Mouse (Mus musculus): ENCODE data around the gene Bmf. TPM values are rescaled to one million over a fixed set of nuclear protein-coding genes. Genes with fewer than 3 reads are reported as not detected.

The Bmf gene
- polyA plus RNA-seq, 1 experiment from 2014 or later: 2.8 TPM

DNA sequence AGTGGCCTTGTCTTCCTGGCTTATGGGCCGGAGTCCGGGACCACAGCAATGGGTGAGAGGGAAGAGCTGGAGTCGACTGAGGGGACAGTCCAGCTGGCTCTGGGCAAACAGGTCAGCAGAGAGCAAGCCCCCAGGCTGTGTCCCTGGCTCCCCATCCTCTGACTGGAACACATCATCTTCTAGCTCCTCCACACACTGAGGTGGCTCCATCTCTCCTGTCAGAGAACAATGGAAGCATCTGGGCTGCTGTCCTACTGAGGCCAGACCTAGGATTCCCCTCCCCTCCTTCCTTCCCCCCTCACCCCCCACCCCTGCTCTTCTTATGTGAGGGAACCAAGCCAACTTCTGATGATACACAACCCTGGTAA, 2.7 kb downstream of the Bmf start:
- WGBS: 49% methylated on average over 3 of the region's 3 CpGs

DNA sequence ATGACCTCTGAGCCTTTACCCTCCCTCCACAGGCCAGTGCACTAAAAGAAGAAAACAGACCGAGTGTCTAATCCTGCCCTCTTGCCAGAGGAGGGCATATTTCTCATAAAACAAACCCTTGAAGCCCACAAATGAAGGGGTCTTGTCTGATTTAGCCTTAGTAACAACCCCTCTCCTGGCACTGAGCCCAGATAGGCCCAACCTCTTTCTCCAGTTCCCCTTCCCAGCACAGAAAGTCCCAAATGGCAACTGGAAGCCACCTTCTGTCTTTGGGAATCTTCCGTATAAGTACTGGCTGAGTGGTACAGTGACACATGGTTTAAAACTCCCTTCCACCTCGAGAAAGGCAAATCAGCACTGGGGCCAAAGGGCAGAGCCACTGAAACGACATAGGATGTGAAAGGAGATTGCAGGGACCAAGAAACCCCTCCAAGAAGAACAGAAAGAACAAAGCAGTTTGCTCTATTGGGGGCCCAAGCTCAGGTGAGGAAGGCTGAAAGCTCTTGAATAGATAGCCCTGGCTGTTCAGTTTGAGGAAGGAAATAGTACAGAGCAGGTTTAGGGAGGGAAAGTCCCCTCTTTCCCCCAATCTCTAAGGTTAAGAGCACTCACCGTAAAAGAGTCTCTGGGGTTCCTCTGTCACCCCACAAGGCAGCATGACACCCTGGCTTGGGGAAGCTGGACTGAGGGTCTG, 3.2 kb downstream of the Bmf start:
- WGBS: 28% methylated on average over 5 of the region's 5 CpGs

More for the DNA sequence above, 2.7 kb downstream of the Bmf start:
- DNase-seq (ENCODE audit: low spot score, missing footprints) (no peak), ATAC-seq (ENCODE audit: low FRiP score) (no peak)
- Histone ChIP-seq H3K4me1 (ENCODE audit: control insufficient read depth, insufficient read depth, low read length) (peaks cover 38% of the 10 kb centered on the region), H3K4me2 (no peak overlapping the region), H3K36me3 (ENCODE audit: control insufficient read depth, insufficient read depth, low read length) (no peaks in the 10 kb centered on the region), H3K9me3 (ENCODE audit: control insufficient read depth, low read length) (no peaks in the 10 kb centered on the region), H3K27ac (ENCODE audit: low read depth, low read length) (no peak overlapping the region), H3K4me3 (ENCODE audit: low read depth, low read length) (no peak overlapping the region), H3K27me3 (ENCODE audit: control insufficient read depth, insufficient read depth, low read length) (no peaks in the 10 kb centered on the region), H3K9ac (ENCODE audit: low read length) (no peak overlapping the region)

GRCm38 (mm10) chr2:118545242-118546103, 4.0 kb downstream of the Bmf start:
- Histone ChIP-seq H3K4me1 (ENCODE audit: control insufficient read depth, insufficient read depth, low read length) (peaks cover 43% of the 10 kb centered on the region), H3K4me3 (ENCODE audit: low read depth, low read length) (no peak overlapping the region), H3K4me2 (no peak overlapping the region), H3K27ac (ENCODE audit: low read depth, low read length) (no peak overlapping the region), H3K27me3 (ENCODE audit: control insufficient read depth, insufficient read depth, low read length) (no peaks in the 10 kb centered on the region), H3K9ac (ENCODE audit: low read length) (peak overlapping the region; percentile 39; the same call in 1 of the 2 replicates), H3K9me3 (ENCODE audit: control insufficient read depth, low read length) (no peaks in the 10 kb centered on the region), H3K36me3 (ENCODE audit: control insufficient read depth, insufficient read depth, low read length) (no peaks in the 10 kb centered on the region)
- WGBS: 28% methylated on average over 23 of the region's 23 CpGs
- DNase-seq (ENCODE audit: low spot score, missing footprints) (peak; percentile 99), ATAC-seq (ENCODE audit: low FRiP score) (peak; percentile 20; the same call in 1 of the 2 replicates)

More for the DNA sequence above, 3.2 kb downstream of the Bmf start:
- peak overlapping the region; percentile 39; the same call in 1 of the 2 replicates for H3K9ac ChIP-seq (ENCODE audit: low read length)
- no peak overlapping the region for H3K4me2 ChIP-seq
- ATAC-seq (ENCODE audit: low FRiP score): no peak
- H3K4me3 ChIP-seq (ENCODE audit: low read depth, low read length): no peak overlapping the region
- no peaks in the 10 kb centered on the region for H3K27me3 ChIP-seq (ENCODE audit: control insufficient read depth, insufficient read depth, low read length)
- H3K4me1 ChIP-seq (ENCODE audit: control insufficient read depth, insufficient read depth, low read length): peaks cover 38% of the 10 kb centered on the region
- no peaks in the 10 kb centered on the region for H3K9me3 ChIP-seq (ENCODE audit: control insufficient read depth, low read length)
- DNase-seq (ENCODE audit: low spot score, missing footprints): no peak
- no peak overlapping the region for H3K27ac ChIP-seq (ENCODE audit: low read depth, low read length)
- H3K36me3 ChIP-seq (ENCODE audit: control insufficient read depth, insufficient read depth, low read length): no peaks in the 10 kb centered on the region

GRCm38 (mm10) chr2:118543893-118544799, 5.3 kb downstream of the Bmf start:
- H3K4me2 ChIP-seq: peak overlapping the region; percentile 34
- peak; percentile 27 for ATAC-seq (ENCODE audit: low FRiP score)
- peak overlapping the region; percentile 37; the same call in 1 of the 2 replicates for H3K9ac ChIP-seq (ENCODE audit: low read length)
- DNase-seq (ENCODE audit: low spot score, missing footprints): peak; percentile 93
- H3K4me1 ChIP-seq (ENCODE audit: control insufficient read depth, insufficient read depth, low read length): peaks cover 46% of the 10 kb centered on the region
- peak overlapping the region; percentile 30; the same call in 1 of the 2 replicates for H3K27ac ChIP-seq (ENCODE audit: low read depth, low read length)
- WGBS: 11% methylated on average over 23 of the region's 23 CpGs
- no peaks in the 10 kb centered on the region for H3K36me3 ChIP-seq (ENCODE audit: control insufficient read depth, insufficient read depth, low read length)
- H3K27me3 ChIP-seq (ENCODE audit: control insufficient read depth, insufficient read depth, low read length): no peaks in the 10 kb centered on the region
- H3K9me3 ChIP-seq (ENCODE audit: control insufficient read depth, low read length): no peaks in the 10 kb centered on the region
- no peak overlapping the region; the same call in 1 of the 2 replicates for H3K4me3 ChIP-seq (ENCODE audit: low read depth, low read length)

GRCm38 (mm10) chr2:118542971-118543573, 6.4 kb downstream of the Bmf start:
- Histone ChIP-seq H3K36me3 (ENCODE audit: control insufficient read depth, insufficient read depth, low read length) (no peaks in the 10 kb centered on the region), H3K4me3 (ENCODE audit: low read depth, low read length) (no peak overlapping the region), H3K9ac (ENCODE audit: low read length) (no peak overlapping the region), H3K4me1 (ENCODE audit: control insufficient read depth, insufficient read depth, low read length) (peaks cover 38% of the 10 kb centered on the region), H3K27ac (ENCODE audit: low read depth, low read length) (no peak overlapping the region), H3K4me2 (no peak overlapping the region), H3K9me3 (ENCODE audit: control insufficient read depth, low read length) (no peaks in the 10 kb centered on the region), H3K27me3 (ENCODE audit: control insufficient read depth, insufficient read depth, low read length) (no peaks in the 10 kb centered on the region)
- ATAC-seq (ENCODE audit: low FRiP score) (no peak), DNase-seq (ENCODE audit: low spot score, missing footprints) (no peak)
- WGBS: 81% methylated on average over 1 of the region's 1 CpGs

GRCm38 (mm10) chr2:118541716-118542115, 7.8 kb downstream of the Bmf start:
- no peak overlapping the region for H3K4me3 ChIP-seq (ENCODE audit: low read depth, low read length)

GRCm38 (mm10) chr2:118540691-118541117, 8.8 kb downstream of the Bmf start:
- DNase-seq (ENCODE audit: low spot score, missing footprints): no peak
- Histone ChIP-seq H3K9me3 (ENCODE audit: control insufficient read depth, low read length) (no peaks in the 10 kb centered on the region), H3K27ac (ENCODE audit: low read depth, low read length) (no peak overlapping the region), H3K9ac (ENCODE audit: low read length) (peak overlapping the region; percentile 27), H3K27me3 (ENCODE audit: control insufficient read depth, insufficient read depth, low read length) (no peaks in the 10 kb centered on the region), H3K4me3 (ENCODE audit: low read depth, low read length) (no peak overlapping the region), H3K4me2 (no peak overlapping the region), H3K4me1 (ENCODE audit: control insufficient read depth, insufficient read depth, low read length) (peaks cover 25% of the 10 kb centered on the region), H3K36me3 (ENCODE audit: control insufficient read depth, insufficient read depth, low read length) (no peaks in the 10 kb centered on the region)
- 50% methylated on average over 6 of the region's 6 CpGs for WGBS
- no peak for ATAC-seq (ENCODE audit: low FRiP score)

More at GRCm38 (mm10) chr2:118541716-118542115, 7.8 kb downstream of the Bmf start:
- DNase-seq (ENCODE audit: low spot score, missing footprints) (no peak), ATAC-seq (ENCODE audit: low FRiP score) (no peak)
- Histone ChIP-seq H3K9ac (ENCODE audit: low read length) (no peak overlapping the region), H3K9me3 (ENCODE audit: control insufficient read depth, low read length) (no peaks in the 10 kb centered on the region), H3K27me3 (ENCODE audit: control insufficient read depth, insufficient read depth, low read length) (no peaks in the 10 kb centered on the region), H3K27ac (ENCODE audit: low read depth, low read length) (no peak overlapping the region), H3K4me1 (ENCODE audit: control insufficient read depth, insufficient read depth, low read length) (peaks cover 30% of the 10 kb centered on the region), H3K36me3 (ENCODE audit: control insufficient read depth, insufficient read depth, low read length) (no peaks in the 10 kb centered on the region), H3K4me2 (no peak overlapping the region)
- 90% methylated on average over 3 of the region's 3 CpGs for WGBS

DNA sequence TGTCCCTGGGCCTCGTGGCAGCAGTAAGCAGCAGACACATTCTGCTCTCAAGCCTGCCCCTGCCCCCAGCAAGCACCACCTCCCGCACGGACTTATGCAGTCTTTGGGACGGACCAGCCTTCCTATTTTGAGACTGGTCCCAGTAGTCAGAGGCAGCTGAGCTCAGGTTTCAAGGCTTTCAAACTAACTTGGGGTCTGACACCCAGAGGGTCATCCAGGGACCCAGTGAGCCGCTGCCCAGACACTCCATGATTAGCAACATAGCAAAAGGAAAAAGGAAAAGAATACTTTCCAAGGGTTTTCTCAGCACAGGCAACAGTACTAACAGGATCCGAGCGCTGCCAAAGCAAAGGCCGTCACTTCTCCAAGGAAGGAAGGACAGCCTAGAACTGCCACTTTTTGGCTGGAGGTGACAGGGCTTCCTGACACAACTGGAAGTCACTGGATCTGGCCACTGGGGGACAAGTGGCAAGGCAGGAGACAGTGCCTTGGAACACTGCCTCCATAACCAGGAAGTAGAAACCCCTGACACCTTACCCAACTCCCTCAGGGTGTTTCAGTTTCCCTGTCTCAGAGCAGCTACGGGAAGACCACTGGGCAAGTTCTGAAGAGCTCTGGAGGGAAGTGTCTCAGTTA, 9.5 kb downstream of the Bmf start:
- H3K27ac ChIP-seq (ENCODE audit: low read depth, low read length): 0 out of 2 replicates have a peak overlapping the region, but pooled peaks have one; percentile 16
- no peaks in the 10 kb centered on the region for H3K9me3 ChIP-seq (ENCODE audit: control insufficient read depth, low read length)
- no peak overlapping the region for H3K9ac ChIP-seq (ENCODE audit: low read length)
- WGBS: 53% methylated on average over 9 of the region's 9 CpGs
- H3K4me2 ChIP-seq: no peak overlapping the region
- DNase-seq (ENCODE audit: low spot score, missing footprints) (no peak), ATAC-seq (ENCODE audit: low FRiP score) (no peak)
- no peaks in the 10 kb centered on the region for H3K27me3 ChIP-seq (ENCODE audit: control insufficient read depth, insufficient read depth, low read length)
- peaks cover 19% of the 10 kb centered on the region for H3K4me1 ChIP-seq (ENCODE audit: control insufficient read depth, insufficient read depth, low read length)
- no peaks in the 10 kb centered on the region for H3K36me3 ChIP-seq (ENCODE audit: control insufficient read depth, insufficient read depth, low read length)
- H3K4me3 ChIP-seq (ENCODE audit: low read depth, low read length): no peak overlapping the region
